Mouse (Mus musculus): ENCODE results near the gene Lrp3. TPM values are rescaled to one million over a fixed set of nuclear protein-coding genes. Genes with fewer than 3 reads are reported as not detected.

Gene Lrp3
- polyA plus RNA-seq, 1 experiment from 2014 or later: 19.1 TPM

DNA sequence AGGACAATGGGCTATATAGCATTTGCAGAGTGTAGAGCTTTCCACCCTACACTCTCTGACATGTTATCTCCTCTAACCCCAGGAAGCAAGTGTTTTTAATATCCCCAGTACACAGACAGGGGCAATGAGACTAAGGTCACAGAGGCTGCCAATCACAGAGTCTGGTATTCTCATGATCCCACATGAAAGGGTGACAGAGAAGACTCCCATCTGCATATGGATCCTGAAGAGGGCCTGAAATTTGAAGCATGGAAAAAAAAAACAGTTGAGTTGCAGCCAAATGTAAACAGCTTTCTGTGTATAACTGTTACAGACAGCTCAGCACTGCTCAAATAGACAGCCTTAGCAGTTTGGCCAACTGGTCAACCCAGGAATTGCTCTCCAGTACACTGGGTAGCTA is 15.5 kb downstream of the Lrp3 start:
- Histone ChIP-seq H3K9ac (ENCODE audit: low read length) (no peak overlapping the region), H3K27ac (ENCODE audit: low read depth, low read length) (no peak overlapping the region), H3K9me3 (ENCODE audit: control insufficient read depth, low read length) (no peaks in the 10 kb centered on the region), H3K4me2 (ENCODE audit: low read depth, low read length, severe bottlenecking) (no peak overlapping the region), H3K36me3 (ENCODE audit: control insufficient read depth, insufficient read depth, low read length) (peaks cover 30% of the 10 kb centered on the region), H3K27me3 (ENCODE audit: control insufficient read depth, insufficient read depth, low read length) (no peaks in the 10 kb centered on the region), H3K4me3 (ENCODE audit: low read depth, low read length) (no peak overlapping the region), H3K4me1 (replicated peaks; ENCODE audit: control insufficient read depth, insufficient read depth, low read length) (no peaks in the 10 kb centered on the region)
- ATAC-seq (replicated peaks; ENCODE audit: low FRiP score) (no peak), DNase-seq (ENCODE audit: low spot score) (no peak)

DNA sequence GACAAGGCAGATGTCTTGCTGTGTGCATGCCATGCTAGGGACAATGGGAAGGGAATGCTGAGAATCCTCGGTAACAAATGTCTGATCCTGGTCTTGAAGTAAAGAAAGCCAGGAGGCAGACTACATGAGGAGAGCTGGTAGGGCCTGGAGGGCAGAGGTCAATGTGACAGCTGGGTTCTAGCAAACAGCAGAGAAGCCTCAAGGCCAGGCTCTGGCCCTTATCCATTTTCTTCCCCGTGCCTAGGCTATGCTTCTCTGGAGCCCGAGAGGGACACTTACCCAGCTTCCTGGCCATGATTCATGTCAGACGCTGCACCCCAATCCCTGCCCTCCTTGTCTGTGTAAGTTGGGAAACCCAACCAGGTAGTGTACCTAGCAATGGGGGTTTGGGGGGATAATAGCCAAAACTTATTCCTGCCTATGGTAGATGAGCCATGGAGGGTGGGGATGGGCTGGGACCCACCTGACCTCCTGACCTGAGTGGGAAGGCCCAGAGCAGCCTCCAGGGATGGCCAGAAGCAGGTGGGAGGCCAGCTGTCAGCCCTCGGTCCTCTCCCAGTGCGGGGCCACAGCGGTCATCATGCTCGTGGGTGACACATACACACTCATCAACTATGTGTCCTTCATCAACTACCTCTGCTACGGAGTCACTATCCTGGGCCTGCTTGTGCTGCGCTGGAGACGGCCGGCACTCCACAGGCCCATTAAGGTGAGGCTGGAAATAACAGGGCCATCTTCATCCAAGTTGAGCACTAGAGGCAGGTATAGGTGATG is 16.1 kb downstream of the Lrp3 start:
- no peak for ATAC-seq (replicated peaks; ENCODE audit: low FRiP score)
- H3K36me3 ChIP-seq (ENCODE audit: control insufficient read depth, insufficient read depth, low read length): peaks cover 30% of the 10 kb centered on the region
- H3K9ac ChIP-seq (ENCODE audit: low read length): no peak overlapping the region
- H3K27ac ChIP-seq (ENCODE audit: low read depth, low read length): no peak overlapping the region
- no peaks in the 10 kb centered on the region for H3K4me1 ChIP-seq (replicated peaks; ENCODE audit: control insufficient read depth, insufficient read depth, low read length)
- no peak overlapping the region for H3K4me3 ChIP-seq (ENCODE audit: low read depth, low read length)
- no peaks in the 10 kb centered on the region for H3K9me3 ChIP-seq (ENCODE audit: control insufficient read depth, low read length)
- DNase-seq (ENCODE audit: low spot score): no peak
- no peaks in the 10 kb centered on the region for H3K27me3 ChIP-seq (ENCODE audit: control insufficient read depth, insufficient read depth, low read length)
- WGBS: 95% methylated on average over 12 of the region's 12 CpGs
- no peak overlapping the region for H3K4me2 ChIP-seq (ENCODE audit: low read depth, low read length, severe bottlenecking)

- no peaks in the 10 kb centered on the region for H3K27me3 ChIP-seq (ENCODE audit: control insufficient read depth, insufficient read depth, low read length)
- H3K4me3 ChIP-seq (ENCODE audit: low read depth, low read length): no peak overlapping the region
- H3K27ac ChIP-seq (ENCODE audit: low read depth, low read length): no peak overlapping the region
- no peaks in the 10 kb centered on the region for H3K9me3 ChIP-seq (ENCODE audit: control insufficient read depth, low read length)
- no peak overlapping the region for H3K4me2 ChIP-seq (ENCODE audit: low read depth, low read length, severe bottlenecking)
- H3K4me1 ChIP-seq (replicated peaks; ENCODE audit: control insufficient read depth, insufficient read depth, low read length): no peaks in the 10 kb centered on the region
- no peak for DNase-seq (ENCODE audit: low spot score)
- H3K9ac ChIP-seq (ENCODE audit: low read length): no peak overlapping the region
- WGBS: 82% methylated on average over 2 of the region's 2 CpGs
- peaks cover 20% of the 10 kb centered on the region for H3K36me3 ChIP-seq (ENCODE audit: control insufficient read depth, insufficient read depth, low read length)
- no peak for ATAC-seq (replicated peaks; ENCODE audit: low FRiP score)
These were observed 18.3 kb downstream of the Lrp3 start for GRCm38 (mm10) chr7:35197022-35197421.

DNA sequence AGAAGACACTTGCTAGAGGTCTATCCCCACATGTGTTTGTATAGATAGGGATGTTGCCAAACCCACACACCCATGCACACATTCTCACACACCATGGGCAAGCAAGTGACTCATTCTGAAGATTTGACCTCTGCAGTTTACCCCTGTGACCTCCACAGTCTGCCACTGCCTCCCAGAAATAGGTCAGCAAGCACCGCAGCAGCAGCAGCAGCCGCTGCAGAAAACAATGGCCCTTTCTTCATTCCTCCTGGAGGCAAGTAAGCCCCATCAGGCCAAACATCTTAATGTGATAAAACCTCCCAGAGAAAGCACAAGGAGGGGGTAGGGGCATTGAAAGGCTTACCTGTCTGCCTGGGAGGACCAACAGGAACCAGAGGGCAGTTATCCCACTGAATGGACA is 24.0 kb downstream of the Lrp3 start:
- WGBS: 11% methylated on average over 2 of the region's 2 CpGs
- Histone ChIP-seq H3K27ac (ENCODE audit: low read depth, low read length) (no peak overlapping the region), H3K9ac (ENCODE audit: low read length) (no peak overlapping the region)

DNA sequence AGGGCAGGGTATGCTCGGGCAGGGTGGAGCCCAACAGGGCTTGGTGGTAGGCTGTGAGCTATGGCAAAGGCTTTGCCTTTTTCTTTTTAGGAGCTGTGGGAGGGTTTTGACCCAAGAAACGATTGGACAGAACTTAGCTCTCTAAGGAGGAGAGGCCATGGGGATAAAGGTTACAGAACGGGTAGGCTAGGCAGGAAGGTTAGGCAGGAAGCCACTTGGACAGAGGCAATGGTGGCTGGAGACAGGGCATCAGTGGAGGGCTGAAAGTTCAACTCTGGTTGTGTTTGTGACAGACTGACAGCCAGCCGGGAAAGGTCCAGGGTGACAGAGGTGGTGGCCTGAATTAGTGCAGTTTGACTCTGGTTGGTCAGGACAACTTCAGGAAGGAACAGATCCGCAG is 25.6 kb downstream of the Lrp3 start:
- Histone ChIP-seq H3K27ac (ENCODE audit: low read depth, low read length) (no peak overlapping the region), H3K4me1 (replicated peaks; ENCODE audit: control insufficient read depth, insufficient read depth, low read length) (peaks cover 11% of the 10 kb centered on the region; the same call in 1 of the 2 replicates), H3K4me2 (ENCODE audit: low read depth, low read length, severe bottlenecking) (no peak overlapping the region), H3K4me3 (ENCODE audit: low read depth, low read length) (no peak overlapping the region), H3K36me3 (ENCODE audit: control insufficient read depth, insufficient read depth, low read length) (no peaks in the 10 kb centered on the region), H3K9me3 (ENCODE audit: control insufficient read depth, low read length) (no peaks in the 10 kb centered on the region), H3K27me3 (ENCODE audit: control insufficient read depth, insufficient read depth, low read length) (peaks cover 34% of the 10 kb centered on the region), H3K9ac (ENCODE audit: low read length) (no peak overlapping the region)
- WGBS: 74% methylated on average over 5 of the region's 5 CpGs
- no peak for ATAC-seq (replicated peaks; ENCODE audit: low FRiP score)
- no peak for DNase-seq (ENCODE audit: low spot score)

More for the DNA sequence above, 24.0 kb downstream of the Lrp3 start:
- no peak overlapping the region for H3K4me2 ChIP-seq (ENCODE audit: low read depth, low read length, severe bottlenecking)
- no peak for ATAC-seq (replicated peaks; ENCODE audit: low FRiP score)
- peaks cover 18% of the 10 kb centered on the region for H3K27me3 ChIP-seq (ENCODE audit: control insufficient read depth, insufficient read depth, low read length)
- no peak overlapping the region for H3K4me3 ChIP-seq (ENCODE audit: low read depth, low read length)
- DNase-seq (ENCODE audit: low spot score): no peak
- peaks cover 1% of the 10 kb centered on the region; the same call in 1 of the 2 replicates for H3K4me1 ChIP-seq (replicated peaks; ENCODE audit: control insufficient read depth, insufficient read depth, low read length)
- H3K36me3 ChIP-seq (ENCODE audit: control insufficient read depth, insufficient read depth, low read length): no peaks in the 10 kb centered on the region
- H3K9me3 ChIP-seq (ENCODE audit: control insufficient read depth, low read length): no peaks in the 10 kb centered on the region

DNA sequence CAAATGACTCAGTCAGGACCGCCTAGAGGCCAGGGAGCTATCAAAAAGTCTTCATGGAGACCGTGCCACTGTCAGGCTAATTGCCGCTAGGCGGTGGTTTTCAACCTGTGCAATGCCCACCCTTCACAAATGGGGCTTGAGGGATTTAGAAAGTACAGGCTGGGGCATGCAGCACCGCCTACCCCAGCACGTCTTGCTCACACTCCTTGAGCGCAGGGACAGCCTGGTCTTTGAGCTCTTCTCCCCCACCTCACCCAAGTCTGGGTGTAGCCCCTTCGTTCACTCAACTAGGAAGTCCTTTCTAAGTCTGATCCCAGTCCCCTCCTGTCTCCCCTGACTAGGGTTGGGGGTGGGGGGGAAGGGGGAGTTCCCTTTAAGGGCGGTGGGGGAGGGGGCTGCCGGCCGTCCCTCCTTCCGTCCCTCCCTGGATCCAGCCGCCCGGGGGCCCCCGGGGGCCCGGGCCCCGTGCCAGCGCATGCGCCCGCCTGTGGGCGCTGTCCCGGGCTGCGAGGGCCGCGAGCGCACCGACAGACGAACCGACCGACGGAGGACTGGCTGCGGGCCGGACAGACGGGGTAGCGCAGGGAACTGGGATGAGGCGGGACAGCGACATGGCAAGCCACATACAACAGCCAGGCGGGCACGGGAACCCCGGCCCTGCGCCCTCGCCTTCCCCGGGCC is 29.3 kb downstream of the Lrp3 start, which contains the start of gene Slc7a10:
Gene Slc7a10, plus strand, starts transcription at position 497 of the 681 bp plus-strand sequence.
- no peak within 1 kb of the TSS for H3K27ac ChIP-seq (ENCODE audit: low read depth, low read length)

GRCm38 (mm10) chr7:35184833-35185724 is 30.2 kb downstream of the Lrp3 start:
- H3K27ac ChIP-seq (ENCODE audit: low read depth, low read length): no peak overlapping the region
- 2% methylated on average over 53 of the region's 54 CpGs for WGBS

More for the DNA sequence above, 29.3 kb downstream of the Lrp3 start, which contains the start of gene Slc7a10:
- WGBS: 2% methylated on average over 43 of the region's 43 CpGs
- DNase-seq (ENCODE audit: low spot score): peak; percentile 56
- peaks cover 42% of the 10 kb centered on the region for H3K27me3 ChIP-seq (ENCODE audit: control insufficient read depth, insufficient read depth, low read length)
- no peak; the same call in 1 of the 2 replicates for ATAC-seq (replicated peaks; ENCODE audit: low FRiP score)
- peak within 1 kb of the TSS; percentile 29 for H3K4me3 ChIP-seq (ENCODE audit: low read depth, low read length)
- peak within 1 kb of the TSS; percentile 59 for H3K4me2 ChIP-seq (ENCODE audit: low read depth, low read length, severe bottlenecking)
- peaks cover 11% of the 10 kb centered on the region; the same call in 1 of the 2 replicates for H3K4me1 ChIP-seq (replicated peaks; ENCODE audit: control insufficient read depth, insufficient read depth, low read length)
- H3K36me3 ChIP-seq (ENCODE audit: control insufficient read depth, insufficient read depth, low read length): no peaks in the 10 kb centered on the region
- peak within 1 kb of the TSS; percentile 47 for H3K9ac ChIP-seq (ENCODE audit: low read length)
- peaks cover 4% of the 10 kb centered on the region; the same call in 1 of the 2 replicates for H3K9me3 ChIP-seq (ENCODE audit: control insufficient read depth, low read length)

More at GRCm38 (mm10) chr7:35184833-35185724, 30.2 kb downstream of the Lrp3 start:
- Histone ChIP-seq H3K9ac (ENCODE audit: low read length) (peak overlapping the region; percentile 39; the same call in 1 of the 2 replicates), H3K4me1 (replicated peaks; ENCODE audit: control insufficient read depth, insufficient read depth, low read length) (peaks cover 11% of the 10 kb centered on the region; the same call in 1 of the 2 replicates), H3K4me3 (ENCODE audit: low read depth, low read length) (peak overlapping the region; percentile 27), H3K9me3 (ENCODE audit: control insufficient read depth, low read length) (peaks cover 4% of the 10 kb centered on the region; the same call in 1 of the 2 replicates), H3K36me3 (ENCODE audit: control insufficient read depth, insufficient read depth, low read length) (no peaks in the 10 kb centered on the region), H3K27me3 (ENCODE audit: control insufficient read depth, insufficient read depth, low read length) (peaks cover 42% of the 10 kb centered on the region), H3K4me2 (ENCODE audit: low read depth, low read length, severe bottlenecking) (peak overlapping the region; percentile 51)
- DNase-seq (ENCODE audit: low spot score): peak; percentile 77
- ATAC-seq (replicated peaks; ENCODE audit: low FRiP score): peak; percentile 71
